Mouse (Mus musculus): ENCODE results near the gene Enpep. TPM values are rescaled to one million over a fixed set of nuclear protein-coding genes. Genes with fewer than 3 reads are reported as not detected.

Gene Enpep
- polyA plus RNA-seq, 1 experiment from 2014 or later: 2.7 TPM

DNA sequence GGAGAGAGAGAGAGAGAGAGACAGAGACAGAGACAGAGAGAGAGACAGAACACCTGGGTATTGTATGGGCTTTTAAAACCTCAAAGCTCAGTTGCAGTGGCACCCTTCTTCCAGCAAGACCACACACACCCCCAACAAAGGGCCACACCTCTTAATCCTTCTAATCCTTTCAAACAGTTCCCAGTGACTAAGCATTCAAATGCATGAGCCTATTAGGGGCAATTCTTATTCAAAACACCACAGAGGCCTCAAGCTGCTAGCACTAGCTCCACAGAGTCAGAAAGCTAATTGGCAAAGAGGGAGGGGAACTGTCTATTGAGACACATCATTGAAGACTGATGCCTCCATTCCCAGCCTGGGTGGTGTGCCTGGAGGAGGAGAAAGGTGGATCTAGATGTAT is 8.5 kb upstream of the Enpep start:
- no peak overlapping the region for H3K27ac ChIP-seq
- no peak overlapping the region for H3K4me3 ChIP-seq
- no peaks in the 10 kb centered on the region for H3K9me3 ChIP-seq (replicated peaks)
- no peak for ATAC-seq
- H3K9ac ChIP-seq: no peak overlapping the region
- no peaks in the 10 kb centered on the region for H3K36me3 ChIP-seq
- no peak overlapping the region for H3K4me2 ChIP-seq
- no peaks in the 10 kb centered on the region for H3K27me3 ChIP-seq (replicated peaks)
- no peaks in the 10 kb centered on the region for H3K4me1 ChIP-seq

- Histone ChIP-seq H3K9me3 (replicated peaks) (no peaks in the 10 kb centered on the region), H3K4me2 (no peak overlapping the region), H3K9ac (no peak overlapping the region), H3K36me3 (no peaks in the 10 kb centered on the region), H3K4me3 (no peak overlapping the region), H3K27me3 (replicated peaks) (no peaks in the 10 kb centered on the region), H3K27ac (no peak overlapping the region), H3K4me1 (no peaks in the 10 kb centered on the region)
- no peak for ATAC-seq
- WGBS (ENCODE audit: insufficient replicate concordance): 32% methylated on average over 14 of the region's 14 CpGs
Observed at GRCm38 (mm10) chr3:129338296-129339091, 6.0 kb upstream of the Enpep start.

DNA sequence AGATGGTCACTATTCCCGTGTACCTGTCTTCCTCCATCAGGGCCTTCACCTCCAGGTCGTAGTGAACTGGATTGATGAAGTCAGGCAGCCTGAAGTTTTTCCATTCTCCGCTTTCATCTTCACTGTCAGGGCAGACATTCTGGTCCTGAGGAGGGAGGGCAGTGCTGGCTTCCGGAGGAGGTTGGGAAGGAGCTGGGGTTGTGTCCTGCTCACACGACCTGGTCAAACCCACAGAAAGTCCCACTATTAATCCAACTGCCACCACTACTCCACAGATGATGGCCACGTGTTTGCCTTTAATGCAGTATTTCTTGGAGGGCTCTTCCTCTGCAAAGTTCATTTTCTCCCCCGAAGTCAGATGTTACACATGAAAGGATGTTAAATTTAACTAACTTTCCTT is 378 bp downstream of the Enpep start:
- H3K4me3 ChIP-seq: peak overlapping the region; percentile 33
- no peak overlapping the region for H3K9ac ChIP-seq
- H3K27me3 ChIP-seq (replicated peaks): no peaks in the 10 kb centered on the region
- H3K4me2 ChIP-seq: peak overlapping the region; percentile 43
- no peak for ATAC-seq
- 50% methylated on average over 7 of the region's 7 CpGs for WGBS (ENCODE audit: insufficient replicate concordance)
- no peaks in the 10 kb centered on the region for H3K9me3 ChIP-seq (replicated peaks)
- H3K4me1 ChIP-seq: no peaks in the 10 kb centered on the region
- H3K27ac ChIP-seq: no peak overlapping the region
- H3K36me3 ChIP-seq: no peaks in the 10 kb centered on the region

DNA sequence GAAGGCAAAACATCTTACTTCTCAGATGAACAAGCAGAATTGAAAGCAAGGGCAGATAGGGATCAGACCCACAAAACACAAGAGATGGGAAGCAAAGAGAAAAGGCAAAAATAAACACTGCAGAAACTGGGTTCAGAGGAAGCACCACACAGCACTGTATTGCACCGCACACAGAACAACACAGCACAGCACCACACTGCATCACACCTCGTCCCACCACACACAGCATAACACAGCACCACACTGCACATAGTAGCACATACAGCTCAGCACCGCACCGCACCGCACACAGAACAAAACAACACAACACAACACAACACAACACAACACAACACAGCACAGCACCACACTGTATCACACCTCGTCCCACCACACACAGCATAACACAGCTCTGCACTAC is 1.1 kb downstream of the Enpep start:
- H3K27ac ChIP-seq: no peak overlapping the region
- H3K4me1 ChIP-seq: no peaks in the 10 kb centered on the region
- no peak overlapping the region for H3K9ac ChIP-seq
- peak overlapping the region; percentile 43 for H3K4me2 ChIP-seq
- H3K36me3 ChIP-seq: no peaks in the 10 kb centered on the region
- peak overlapping the region; percentile 33; the same call in 1 of the 2 replicates for H3K4me3 ChIP-seq
- H3K9me3 ChIP-seq (replicated peaks): no peaks in the 10 kb centered on the region
- 72% methylated on average over 6 of the region's 6 CpGs for WGBS (ENCODE audit: insufficient replicate concordance)
- no peaks in the 10 kb centered on the region for H3K27me3 ChIP-seq (replicated peaks)
- peak; percentile 27; the same call in 1 of the 2 replicates for ATAC-seq

GRCm38 (mm10) chr3:129328056-129328455 is 4.5 kb downstream of the Enpep start:
- no peak overlapping the region for H3K9ac ChIP-seq
- ATAC-seq: no peak
- H3K4me2 ChIP-seq: no peak overlapping the region
- no peaks in the 10 kb centered on the region for H3K27me3 ChIP-seq (replicated peaks)
- no peaks in the 10 kb centered on the region for H3K9me3 ChIP-seq (replicated peaks)
- H3K4me1 ChIP-seq: no peaks in the 10 kb centered on the region
- H3K27ac ChIP-seq: no peak overlapping the region
- H3K4me3 ChIP-seq: no peak overlapping the region
- H3K36me3 ChIP-seq: no peaks in the 10 kb centered on the region
- 72% methylated on average over 4 of the region's 4 CpGs for WGBS (ENCODE audit: insufficient replicate concordance)

DNA sequence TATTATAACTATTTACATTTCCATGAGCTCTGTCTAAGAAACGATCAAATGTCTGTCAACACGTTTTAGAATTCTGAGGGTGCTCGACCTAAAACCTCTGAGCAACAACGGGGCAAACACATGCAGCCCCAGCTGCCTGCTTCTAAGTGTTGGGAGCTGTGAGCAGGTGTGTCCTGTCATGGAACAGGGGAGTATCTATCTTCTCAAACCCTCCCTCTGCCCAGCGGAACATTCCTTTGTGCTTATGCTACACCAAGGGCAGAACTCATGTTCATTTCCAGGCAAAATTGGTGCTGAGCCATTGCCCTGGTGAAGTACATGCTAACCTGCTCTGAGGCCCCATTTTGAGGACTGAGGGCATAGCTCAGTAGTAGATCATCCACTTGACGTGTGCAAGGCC is 10.9 kb downstream of the Enpep start:
- no peak overlapping the region for H3K4me3 ChIP-seq
- no peak overlapping the region for H3K4me2 ChIP-seq
- no peak for ATAC-seq
- H3K4me1 ChIP-seq: no peaks in the 10 kb centered on the region
- no peaks in the 10 kb centered on the region for H3K9me3 ChIP-seq (replicated peaks)
- H3K9ac ChIP-seq: no peak overlapping the region
- H3K36me3 ChIP-seq: no peaks in the 10 kb centered on the region
- WGBS (ENCODE audit: insufficient replicate concordance): 56% methylated on average over 6 of the region's 6 CpGs
- no peaks in the 10 kb centered on the region for H3K27me3 ChIP-seq (replicated peaks)
- H3K27ac ChIP-seq: no peak overlapping the region

DNA sequence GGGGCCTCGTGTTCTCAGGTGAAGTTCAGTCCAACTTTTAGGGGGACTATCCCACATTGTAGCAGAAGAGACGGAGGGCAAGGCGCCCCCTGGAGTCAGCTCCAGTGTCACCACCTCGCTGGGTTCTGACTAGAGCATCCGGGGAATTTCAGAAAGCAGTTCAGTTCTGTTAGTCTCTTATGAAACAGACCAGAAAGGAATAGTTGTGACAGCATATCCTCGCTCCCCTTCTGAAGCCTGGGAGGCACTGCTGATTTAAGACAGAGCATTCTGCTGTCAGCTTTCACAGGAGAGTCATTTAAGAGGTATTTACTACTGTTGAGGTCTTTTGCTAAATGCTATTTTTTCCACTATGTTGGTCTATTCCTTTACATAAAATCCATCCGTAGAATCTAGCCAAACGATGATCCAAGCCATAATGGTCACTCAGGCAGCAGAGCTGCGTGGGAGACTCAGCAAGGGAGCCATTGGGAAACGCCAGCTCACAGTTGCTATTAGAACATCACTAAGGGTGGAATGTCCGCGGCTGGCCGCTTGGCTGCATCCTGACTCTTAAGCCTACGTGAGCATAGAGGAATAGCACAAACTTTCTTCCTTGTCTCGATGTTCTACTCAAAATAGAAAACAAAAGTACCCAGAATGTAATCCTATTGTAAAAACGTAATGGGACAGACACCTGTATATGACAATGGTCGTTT is 15.3 kb downstream of the Enpep start:
- H3K27me3 ChIP-seq (replicated peaks): no peaks in the 10 kb centered on the region
- H3K36me3 ChIP-seq: no peaks in the 10 kb centered on the region
- H3K9me3 ChIP-seq (replicated peaks): no peaks in the 10 kb centered on the region
- H3K4me2 ChIP-seq: no peak overlapping the region
- whole genome bisulfite sequencing (ENCODE audit: insufficient replicate concordance): 61% methylated on average over 17 of the region's 17 CpGs
- H3K27ac ChIP-seq: no peak overlapping the region
- no peak overlapping the region for H3K9ac ChIP-seq
- no peak for ATAC-seq
- no peak overlapping the region for H3K4me3 ChIP-seq
- no peaks in the 10 kb centered on the region for H3K4me1 ChIP-seq

DNA sequence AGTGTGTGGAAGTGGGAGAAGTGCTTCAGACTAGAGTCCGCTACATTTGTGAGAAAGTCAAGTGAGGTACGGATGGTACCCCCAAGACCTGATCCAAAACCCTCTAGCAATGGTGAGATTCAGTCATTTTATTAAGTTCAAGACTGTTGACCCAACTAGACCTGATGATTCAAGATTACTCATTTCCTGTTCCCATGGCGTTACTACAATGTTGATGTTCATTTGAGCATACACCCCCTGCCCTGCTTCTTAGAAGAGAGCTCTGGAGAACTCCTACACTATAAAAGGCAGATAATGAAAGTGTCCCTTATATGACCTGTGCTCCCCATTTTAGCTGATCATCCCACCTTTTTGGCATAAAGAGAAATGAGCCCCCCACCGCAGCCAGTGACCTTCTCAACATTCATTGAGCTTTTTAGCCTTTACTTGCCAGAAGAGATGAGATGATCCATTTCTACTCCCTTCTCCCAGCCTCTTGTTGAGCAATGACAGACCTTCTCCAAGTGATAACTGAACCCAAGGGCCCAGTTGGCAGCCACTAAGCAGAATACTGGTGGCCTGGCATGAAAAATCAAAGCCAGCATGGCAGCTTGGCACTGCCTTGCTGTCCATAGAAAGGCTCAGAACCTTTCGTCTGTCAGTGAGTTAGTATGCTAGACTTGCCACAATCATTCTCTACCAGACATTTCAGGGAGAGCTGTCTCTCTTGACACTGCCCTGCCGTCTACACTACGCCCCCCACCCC is 18.7 kb downstream of the Enpep start:
- no peaks in the 10 kb centered on the region for H3K9me3 ChIP-seq (replicated peaks)
- ATAC-seq: no peak
- no peak overlapping the region for H3K4me2 ChIP-seq
- H3K36me3 ChIP-seq: no peaks in the 10 kb centered on the region
- no peak overlapping the region for H3K27ac ChIP-seq
- WGBS (ENCODE audit: insufficient replicate concordance): 70% methylated on average over 7 of the region's 7 CpGs
- no peaks in the 10 kb centered on the region for H3K27me3 ChIP-seq (replicated peaks)
- no peak overlapping the region for H3K9ac ChIP-seq
- H3K4me3 ChIP-seq: no peak overlapping the region
- H3K4me1 ChIP-seq: no peaks in the 10 kb centered on the region

DNA sequence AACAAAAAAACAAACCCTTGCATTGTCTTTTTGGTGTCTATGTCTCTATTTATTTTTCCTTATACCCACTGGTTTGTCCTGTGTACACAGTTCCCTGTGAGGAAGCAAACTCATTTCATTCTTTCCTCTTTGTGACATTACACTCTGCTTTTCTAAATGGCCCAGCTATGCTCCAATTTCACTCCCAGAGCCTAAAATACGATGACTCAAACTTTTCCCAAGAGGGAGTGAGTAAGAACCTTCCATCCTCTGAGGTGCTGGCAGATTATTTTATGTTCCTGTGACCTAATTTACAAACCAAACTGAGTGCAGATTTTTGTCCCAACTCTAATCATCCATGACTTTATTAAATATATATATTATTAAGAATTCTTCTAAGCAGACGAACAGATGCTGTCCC is 19.3 kb downstream of the Enpep start:
- H3K36me3 ChIP-seq: no peaks in the 10 kb centered on the region
- no peak overlapping the region for H3K27ac ChIP-seq
- no peak overlapping the region for H3K4me3 ChIP-seq
- H3K27me3 ChIP-seq (replicated peaks): no peaks in the 10 kb centered on the region
- no peaks in the 10 kb centered on the region for H3K4me1 ChIP-seq
- no peak overlapping the region for H3K9ac ChIP-seq
- H3K4me2 ChIP-seq: no peak overlapping the region
- 57% methylated on average over 2 of the region's 2 CpGs for WGBS (ENCODE audit: insufficient replicate concordance)
- H3K9me3 ChIP-seq (replicated peaks): no peaks in the 10 kb centered on the region
- no peak for ATAC-seq

DNA sequence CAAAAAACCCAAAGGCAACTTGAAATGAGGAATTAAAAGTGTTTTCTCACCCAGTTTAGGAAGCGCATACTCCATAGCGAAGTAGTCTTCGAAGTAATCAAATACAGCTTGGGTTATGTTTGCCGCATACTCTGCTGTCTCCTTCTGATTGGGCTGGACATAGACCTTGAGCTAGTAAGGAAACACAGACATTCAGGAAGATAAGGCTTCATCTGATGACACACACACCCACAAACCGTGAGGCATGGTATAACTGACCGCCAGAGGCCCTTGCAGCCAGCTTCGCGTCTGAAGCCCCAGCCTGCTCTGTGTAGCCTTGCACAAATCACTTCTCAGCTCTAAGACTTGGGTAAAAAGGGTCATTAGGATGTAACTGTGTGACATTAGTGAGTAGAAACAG is 20.0 kb downstream of the Enpep start:
- Histone ChIP-seq H3K9ac (no peak overlapping the region), H3K4me1 (no peaks in the 10 kb centered on the region), H3K4me2 (no peak overlapping the region), H3K36me3 (no peaks in the 10 kb centered on the region), H3K27me3 (replicated peaks) (no peaks in the 10 kb centered on the region), H3K9me3 (replicated peaks) (no peaks in the 10 kb centered on the region), H3K4me3 (no peak overlapping the region), H3K27ac (no peak overlapping the region)
- 63% methylated on average over 8 of the region's 8 CpGs for WGBS (ENCODE audit: insufficient replicate concordance)
- no peak for ATAC-seq

DNA sequence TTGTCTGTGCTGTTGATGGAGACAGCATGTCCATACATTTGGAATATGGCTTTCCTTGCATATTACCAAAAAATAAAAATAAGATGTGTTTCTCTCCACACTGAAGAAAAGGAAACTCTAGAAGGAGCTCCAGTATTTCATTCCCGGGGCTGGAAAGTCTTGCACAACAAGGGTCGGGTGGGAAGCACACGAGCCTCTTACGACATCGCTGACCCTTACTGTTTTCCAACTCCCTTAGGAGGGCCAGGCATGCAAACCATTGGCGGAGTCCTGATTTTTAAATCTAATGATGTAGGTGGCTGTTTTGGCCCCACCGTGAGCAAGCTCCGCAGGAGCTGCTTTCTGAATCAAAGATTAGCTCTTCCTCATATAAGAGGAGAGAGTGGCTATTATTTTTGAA is 20.6 kb downstream of the Enpep start:
- H3K27ac ChIP-seq: no peak overlapping the region
- no peak overlapping the region for H3K4me2 ChIP-seq
- no peaks in the 10 kb centered on the region for H3K9me3 ChIP-seq (replicated peaks)
- H3K9ac ChIP-seq: no peak overlapping the region
- H3K4me1 ChIP-seq: no peaks in the 10 kb centered on the region
- WGBS (ENCODE audit: insufficient replicate concordance): 72% methylated on average over 8 of the region's 8 CpGs
- no peaks in the 10 kb centered on the region for H3K36me3 ChIP-seq
- no peak for ATAC-seq
- no peak overlapping the region for H3K4me3 ChIP-seq
- no peaks in the 10 kb centered on the region for H3K27me3 ChIP-seq (replicated peaks)

GRCm38 (mm10) chr3:129309926-129310325 is 22.6 kb downstream of the Enpep start:
- WGBS (ENCODE audit: insufficient replicate concordance): 65% methylated on average over 5 of the region's 5 CpGs

More at GRCm38 (mm10) chr3:129309926-129310325, 22.6 kb downstream of the Enpep start:
- Histone ChIP-seq H3K36me3 (no peaks in the 10 kb centered on the region), H3K9me3 (replicated peaks) (no peaks in the 10 kb centered on the region), H3K4me3 (no peak overlapping the region), H3K9ac (no peak overlapping the region), H3K27ac (no peak overlapping the region), H3K4me1 (no peaks in the 10 kb centered on the region), H3K4me2 (no peak overlapping the region), H3K27me3 (replicated peaks) (no peaks in the 10 kb centered on the region)
- ATAC-seq: no peak
